Mouse (Mus musculus) ES-E14 (cell line): ENCODE results near the gene Tex10.

Source experiments
- CHD2 ChIP-seq: IDR thresholded peaks from 2 replicates; pipeline ENCODE4 v1.6.1; 2014; ENCODE audit warnings: mild to moderate bottlenecking, low read depth, low read length, inconsistent platforms
- HCFC1 ChIP-seq: IDR thresholded peaks from 2 replicates; pipeline ENCODE4 v1.6.1; 2012; ENCODE audit warnings: low read length, inconsistent platforms, borderline replicate concordance; ENCODE audit not compliant: insufficient read depth
- MAFK ChIP-seq: IDR thresholded peaks from 2 replicates; pipeline ENCODE4 v1.6.1; 2014; ENCODE audit warnings: mild to moderate bottlenecking, low read depth, low read length, inconsistent platforms; ENCODE audit not compliant: insufficient read depth
- ZC3H11A ChIP-seq: IDR thresholded peaks from 2 replicates; pipeline ENCODE4 v1.6.1; 2012; ENCODE audit warnings: low read depth, mild to moderate bottlenecking, inconsistent platforms, low read length, borderline replicate concordance
- ZNF384 ChIP-seq: IDR thresholded peaks from 2 replicates; pipeline ENCODE4 v1.6.1; 2012; ENCODE audit warnings: low read depth, low read length, inconsistent platforms

GRCm38 (mm10) chr4:48380940-48381339 lies 92.3 kb downstream of the Tex10 start:
- TF ChIP-seq ZC3H11A, result no peak
- TF ChIP-seq MAFK, result no peak
- TF ChIP-seq ZNF384, result no peak
- TF ChIP-seq CHD2, result no peak
- no peak for TF ChIP-seq HCFC1
